Mouse (Mus musculus) megakaryocyte progenitor cell, adult 5-6 weeks (primary cell): ENCODE data around the gene Far1. TPM values are rescaled to one million over a fixed set of nuclear protein-coding genes. Genes with fewer than 3 reads are reported as not detected.

Source experiments
- total RNA-seq, 2 experiments: library from RNA; stranded (forward) in 1 of 2; stranded (reverse) in 1 of 2; fragments of 157-497, 149-512 nt in 1 of 2; fragments of 200-1000 nt in 1 of 2; gene quantifications; 2 replicates each; pipeline versions ENCODE4 v1.2.3 to v1.2.4; 2015 to 2017

Gene Far1
- total RNA-seq, 2 experiments from 2014 or later: 97.5 to 148 TPM

Other genes with a start within 250 kb of the Far1 start
- 16.8 and 18.3 TPM in 2 replicates for gene Btbd10, start 144.4 kb upstream of the Far1 start, total RNA-seq (2015)
- 19.8 and 19.9 TPM in 2 replicates for gene Btbd10, start 144.4 kb upstream of the Far1 start, total RNA-seq (2017)
- gene Pth, start 125.3 kb upstream of the Far1 start, total RNA-seq (2015): not detected in 2 replicates
- not detected in 2 replicates for gene Pth, start 125.3 kb upstream of the Far1 start, total RNA-seq (2017)